Mouse (Mus musculus) liver, postnatal 0 days (tissue): ENCODE measurements around the gene Plpp2.

Experiments used
- CTCF ChIP-seq: sonication (generic); IDR thresholded peaks from 2 replicates; pipeline ENCODE4 v1.5.1; 2016; ENCODE audit warnings: antibody characterized with exemption, low read depth
- EP300 ChIP-seq: IDR thresholded peaks from 2 replicates; pipeline ENCODE4 v1.6.1; 2016; ENCODE audit warnings: antibody characterized with exemption, low read depth, mild to moderate bottlenecking

DNA sequence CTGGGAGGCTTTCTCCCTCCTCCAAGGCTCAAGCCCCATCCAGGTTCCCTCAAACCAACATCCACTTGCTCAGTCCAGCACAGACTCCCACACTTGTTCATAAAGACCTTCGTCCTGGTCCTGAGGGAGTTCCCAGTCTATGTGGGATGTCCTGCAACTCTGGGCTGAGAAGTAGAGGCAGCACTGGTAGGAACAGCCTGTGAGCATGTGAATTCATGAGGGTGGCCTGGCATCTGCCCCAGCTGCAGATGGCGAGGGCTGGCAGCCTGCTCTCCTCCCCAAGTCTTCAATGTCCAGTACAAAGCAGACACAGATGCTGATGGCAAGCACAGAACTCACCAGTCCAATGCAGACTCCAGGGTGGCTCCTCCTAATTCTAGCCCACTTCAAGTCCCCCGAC lies 4.7 kb upstream of the Plpp2 start:
- TF ChIP-seq CTCF (no peak), EP300 (no peak)
